Mouse (Mus musculus): Measurements from ENCODE around the gene Litaf. TPM values are rescaled to one million over a fixed set of nuclear protein-coding genes. Genes with fewer than 3 reads are reported as not detected.

The Litaf gene
- polyA plus RNA-seq, 1 experiment from 2014 or later = 106 TPM

- no peak overlapping the region for H3K4me3 ChIP-seq (ENCODE audit: low read depth, low read length)
- 33% methylated on average over 5 of the region's 5 CpGs for WGBS
- no peak overlapping the region for H3K27ac ChIP-seq (ENCODE audit: low read length)
- no peak overlapping the region for H3K9ac ChIP-seq (replicated peaks; ENCODE audit: low read depth)
- DNase-seq (ENCODE audit: low spot score) (no peak), ATAC-seq (no peak)
- H3K9me3 ChIP-seq (ENCODE audit: low read length) = no peaks in the 10 kb centered on the region
- H3K36me3 ChIP-seq (ENCODE audit: insufficient read depth, low read length) = no peaks in the 10 kb centered on the region
- H3K4me1 ChIP-seq (ENCODE audit: insufficient read depth, low read depth, low read length) = peaks cover 15% of the 10 kb centered on the region; the same call in 1 of the 2 replicates
- H3K27me3 ChIP-seq (replicated peaks; ENCODE audit: insufficient read depth, low read length) = no peaks in the 10 kb centered on the region
- H3K4me2 ChIP-seq (replicated peaks; ENCODE audit: low read depth, low read length) = no peak overlapping the region
- no peak for TF ChIP-seq EP300 (IDR thresholded peaks at IDR 0.05)
These were observed 81.4 kb downstream of the Litaf start for GRCm38 (mm10) chr16:10984534-10984933.

- 69% methylated on average over 7 of the region's 7 CpGs for WGBS
- Histone ChIP-seq H3K4me2 (replicated peaks; ENCODE audit: low read depth, low read length) (no peak overlapping the region), H3K27me3 (replicated peaks; ENCODE audit: insufficient read depth, low read length) (no peaks in the 10 kb centered on the region), H3K9ac (replicated peaks; ENCODE audit: low read depth) (no peak overlapping the region), H3K4me3 (ENCODE audit: low read depth, low read length) (no peak overlapping the region), H3K27ac (ENCODE audit: low read length) (no peak overlapping the region), H3K36me3 (ENCODE audit: insufficient read depth, low read length) (peaks cover 7% of the 10 kb centered on the region; the same call in 1 of the 2 replicates), H3K9me3 (ENCODE audit: low read length) (no peaks in the 10 kb centered on the region), H3K4me1 (ENCODE audit: insufficient read depth, low read depth, low read length) (peaks cover 18% of the 10 kb centered on the region)
- no peak for DNase-seq (ENCODE audit: low spot score)
- TF ChIP-seq CTCF (IDR thresholded peaks at IDR 0.05) (no peak), EP300 (IDR thresholded peaks at IDR 0.05) (no peak)
- no peak for ATAC-seq
These were observed 84.4 kb downstream of the Litaf start for GRCm38 (mm10) chr16:10981493-10982070.

- Histone ChIP-seq H3K36me3 (ENCODE audit: insufficient read depth, low read length) (peaks cover 10% of the 10 kb centered on the region; the same call in 1 of the 2 replicates), H3K27me3 (replicated peaks; ENCODE audit: insufficient read depth, low read length) (no peaks in the 10 kb centered on the region), H3K27ac (ENCODE audit: low read length) (peak overlapping the region; percentile 47; the same call in 1 of the 2 replicates), H3K4me3 (ENCODE audit: low read depth, low read length) (no peak overlapping the region), H3K4me2 (replicated peaks; ENCODE audit: low read depth, low read length) (no peak overlapping the region), H3K9me3 (ENCODE audit: low read length) (no peaks in the 10 kb centered on the region), H3K4me1 (ENCODE audit: insufficient read depth, low read depth, low read length) (peaks cover 24% of the 10 kb centered on the region), H3K9ac (replicated peaks; ENCODE audit: low read depth) (no peak overlapping the region)
- peak; percentile 28; the same call in 1 of the 2 replicates for TF ChIP-seq EP300 (IDR thresholded peaks at IDR 0.05)
- TF ChIP-seq CTCF (IDR thresholded peaks at IDR 0.05) = no peak
- peak; percentile 69 for ATAC-seq
- WGBS = 47% methylated on average over 11 of the region's 11 CpGs
- no peak for DNase-seq (ENCODE audit: low spot score)
These were observed 86.7 kb downstream of the Litaf start for GRCm38 (mm10) chr16:10979064-10979803.

- Histone ChIP-seq H3K27me3 (replicated peaks; ENCODE audit: insufficient read depth, low read length) (no peaks in the 10 kb centered on the region), H3K9ac (replicated peaks; ENCODE audit: low read depth) (no peak overlapping the region), H3K4me1 (ENCODE audit: insufficient read depth, low read depth, low read length) (peaks cover 25% of the 10 kb centered on the region), H3K36me3 (ENCODE audit: insufficient read depth, low read length) (peaks cover 10% of the 10 kb centered on the region; the same call in 1 of the 2 replicates), H3K27ac (ENCODE audit: low read length) (no peak overlapping the region), H3K9me3 (ENCODE audit: low read length) (no peaks in the 10 kb centered on the region), H3K4me3 (ENCODE audit: low read depth, low read length) (no peak overlapping the region), H3K4me2 (replicated peaks; ENCODE audit: low read depth, low read length) (no peak overlapping the region)
- TF ChIP-seq EP300 (IDR thresholded peaks at IDR 0.05) (no peak), CTCF (IDR thresholded peaks at IDR 0.05) (no peak)
- 89% methylated on average over 9 of the region's 9 CpGs for WGBS
- DNase-seq (ENCODE audit: low spot score) = no peak
- no peak for ATAC-seq
These were observed 88.1 kb downstream of the Litaf start for GRCm38 (mm10) chr16:10977877-10978276.

- H3K4me1 ChIP-seq (ENCODE audit: insufficient read depth, low read depth, low read length) = peaks cover 25% of the 10 kb centered on the region
- H3K36me3 ChIP-seq (ENCODE audit: insufficient read depth, low read length) = peaks cover 10% of the 10 kb centered on the region; the same call in 1 of the 2 replicates
- no peaks in the 10 kb centered on the region for H3K9me3 ChIP-seq (ENCODE audit: low read length)
- H3K9ac ChIP-seq (replicated peaks; ENCODE audit: low read depth) = no peak overlapping the region
- no peak for TF ChIP-seq CTCF (IDR thresholded peaks at IDR 0.05)
- 0 out of 2 replicates have a peak, but pooled peaks have one; percentile 12 for TF ChIP-seq EP300 (IDR thresholded peaks at IDR 0.05)
- H3K27me3 ChIP-seq (replicated peaks; ENCODE audit: insufficient read depth, low read length) = no peaks in the 10 kb centered on the region
- DNase-seq (ENCODE audit: low spot score) = peak; percentile 63
- H3K27ac ChIP-seq (ENCODE audit: low read length) = peak overlapping the region; percentile 3; the same call in 1 of the 2 replicates
- H3K4me2 ChIP-seq (replicated peaks; ENCODE audit: low read depth, low read length) = no peak overlapping the region
- WGBS = 51% methylated on average over 11 of the region's 11 CpGs
- peak; percentile 55 for ATAC-seq
- H3K4me3 ChIP-seq (ENCODE audit: low read depth, low read length) = no peak overlapping the region
These were observed 89.7 kb downstream of the Litaf start for GRCm38 (mm10) chr16:10976202-10976631.

GRCm38 (mm10) chr16:10974939-10975338 lies 91.0 kb downstream of the Litaf start:
- 72% methylated on average over 5 of the region's 5 CpGs for WGBS
- TF ChIP-seq CTCF (IDR thresholded peaks at IDR 0.05) (no peak), EP300 (IDR thresholded peaks at IDR 0.05) (no peak)
- Histone ChIP-seq H3K36me3 (ENCODE audit: insufficient read depth, low read length) (peaks cover 10% of the 10 kb centered on the region; the same call in 1 of the 2 replicates), H3K9me3 (ENCODE audit: low read length) (no peaks in the 10 kb centered on the region), H3K4me2 (replicated peaks; ENCODE audit: low read depth, low read length) (no peak overlapping the region), H3K4me1 (ENCODE audit: insufficient read depth, low read depth, low read length) (peaks cover 25% of the 10 kb centered on the region), H3K27ac (ENCODE audit: low read length) (no peak overlapping the region), H3K9ac (replicated peaks; ENCODE audit: low read depth) (no peak overlapping the region), H3K4me3 (ENCODE audit: low read depth, low read length) (no peak overlapping the region), H3K27me3 (replicated peaks; ENCODE audit: insufficient read depth, low read length) (no peaks in the 10 kb centered on the region)
- ATAC-seq = peak; percentile 31; the same call in 1 of the 2 replicates
- DNase-seq (ENCODE audit: low spot score) = no peak
